Mouse (Mus musculus): ENCODE data around the gene Cebpz.

Cebpz gene

DNA sequence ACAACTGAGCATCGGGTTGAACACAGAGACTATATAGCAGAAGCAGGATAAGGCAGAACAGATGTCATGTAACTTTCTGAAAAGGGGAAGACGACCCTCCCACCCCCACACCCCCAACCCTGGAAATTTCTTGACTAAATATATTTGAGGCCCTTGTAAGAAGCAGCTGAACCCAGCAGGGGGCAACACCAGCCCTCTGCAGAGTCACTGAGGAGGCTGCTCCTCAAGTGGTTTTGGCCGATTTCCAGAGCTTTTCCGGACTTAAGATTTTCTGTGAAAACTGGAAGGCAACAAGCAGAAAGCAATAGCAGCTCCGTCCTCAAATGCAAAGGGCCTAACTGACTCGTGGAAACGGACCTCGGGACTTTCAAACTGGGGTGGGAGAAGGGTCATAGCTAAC lies 41.5 kb downstream of the Cebpz start:
- peak; percentile 74 to 82 for DNase-seq

DNA sequence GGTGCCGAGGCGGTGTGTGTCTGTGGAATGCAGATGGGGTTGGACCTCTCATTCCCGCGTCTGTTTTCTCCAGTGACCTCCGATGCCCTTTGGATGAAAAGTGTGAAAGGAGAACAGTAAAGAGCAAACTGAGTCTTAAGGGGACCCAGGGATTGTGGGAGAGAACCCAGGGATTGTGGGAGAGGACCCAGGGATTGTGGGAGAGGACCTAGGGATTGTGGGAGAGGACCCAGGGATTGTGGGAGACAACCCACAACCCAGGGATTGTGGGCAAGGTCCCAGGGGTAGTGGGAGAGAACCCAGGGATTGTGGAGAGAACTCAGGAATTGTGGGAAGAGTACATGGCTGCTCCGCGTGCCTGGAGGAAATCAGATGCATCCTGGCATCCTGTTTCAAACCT lies 41.9 kb downstream of the Cebpz start:
- DNase-seq = no peak

DNA sequence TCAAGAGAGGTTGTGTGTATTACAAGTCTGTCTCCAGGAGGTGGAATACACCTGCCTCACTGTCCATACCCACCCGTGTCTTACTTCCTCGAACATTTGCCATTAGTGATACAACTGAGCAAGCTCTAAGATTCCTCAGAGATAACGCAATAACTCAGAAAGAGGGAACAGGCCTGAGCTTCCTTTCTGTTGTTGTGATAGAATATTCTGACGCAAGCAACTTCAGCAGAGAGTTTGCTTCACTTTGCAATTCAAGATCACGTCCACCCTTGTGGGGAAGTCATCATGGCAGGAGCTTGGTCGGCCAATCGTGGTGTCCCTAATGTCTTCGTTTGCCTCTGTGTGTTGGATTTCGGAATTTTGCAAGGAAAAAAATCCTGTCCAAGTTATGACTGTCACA lies 45.8 kb downstream of the Cebpz start:
- no peak for DNase-seq

DNA sequence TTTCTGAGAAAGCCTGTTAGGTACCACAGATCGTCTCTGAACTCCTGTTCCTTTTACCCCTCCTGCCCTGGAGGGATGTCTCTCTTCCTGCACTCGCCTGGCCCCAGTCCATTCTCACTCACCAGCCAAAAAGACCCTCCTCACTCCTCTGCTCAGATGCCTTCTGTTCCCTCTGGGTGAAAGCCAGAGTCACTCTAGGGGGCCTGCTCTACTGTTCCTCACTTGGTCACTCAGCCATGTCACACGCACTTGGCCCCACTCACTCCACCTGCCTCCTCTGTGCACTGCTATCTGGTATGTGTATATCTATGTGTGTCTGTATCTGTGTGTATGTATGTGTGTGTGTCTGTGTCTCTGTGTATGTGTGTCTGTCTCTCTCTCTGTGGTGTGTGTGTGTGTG lies 47.7 kb downstream of the Cebpz start:
- DNase-seq = no peak

DNA sequence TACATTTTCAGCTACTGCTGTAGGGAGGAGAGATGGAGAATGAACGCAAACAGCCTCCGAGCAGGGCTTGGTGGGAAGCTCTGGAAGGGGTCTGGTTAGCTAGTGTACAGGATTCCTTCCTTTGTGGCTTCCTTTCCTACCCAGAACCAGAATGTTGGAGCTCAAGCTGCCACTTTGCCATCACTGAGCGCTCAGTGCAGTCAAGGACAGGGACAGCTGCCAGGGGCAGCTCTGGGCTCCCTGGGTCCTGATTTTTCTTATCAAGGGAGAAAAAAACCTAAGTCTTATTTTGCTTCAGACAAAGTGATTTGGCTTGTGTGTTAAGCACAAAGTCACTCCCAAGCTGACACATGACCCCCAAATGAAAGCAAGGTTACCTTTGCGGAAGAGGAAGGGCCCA lies 48.3 kb downstream of the Cebpz start:
- no peak for DNase-seq

DNA sequence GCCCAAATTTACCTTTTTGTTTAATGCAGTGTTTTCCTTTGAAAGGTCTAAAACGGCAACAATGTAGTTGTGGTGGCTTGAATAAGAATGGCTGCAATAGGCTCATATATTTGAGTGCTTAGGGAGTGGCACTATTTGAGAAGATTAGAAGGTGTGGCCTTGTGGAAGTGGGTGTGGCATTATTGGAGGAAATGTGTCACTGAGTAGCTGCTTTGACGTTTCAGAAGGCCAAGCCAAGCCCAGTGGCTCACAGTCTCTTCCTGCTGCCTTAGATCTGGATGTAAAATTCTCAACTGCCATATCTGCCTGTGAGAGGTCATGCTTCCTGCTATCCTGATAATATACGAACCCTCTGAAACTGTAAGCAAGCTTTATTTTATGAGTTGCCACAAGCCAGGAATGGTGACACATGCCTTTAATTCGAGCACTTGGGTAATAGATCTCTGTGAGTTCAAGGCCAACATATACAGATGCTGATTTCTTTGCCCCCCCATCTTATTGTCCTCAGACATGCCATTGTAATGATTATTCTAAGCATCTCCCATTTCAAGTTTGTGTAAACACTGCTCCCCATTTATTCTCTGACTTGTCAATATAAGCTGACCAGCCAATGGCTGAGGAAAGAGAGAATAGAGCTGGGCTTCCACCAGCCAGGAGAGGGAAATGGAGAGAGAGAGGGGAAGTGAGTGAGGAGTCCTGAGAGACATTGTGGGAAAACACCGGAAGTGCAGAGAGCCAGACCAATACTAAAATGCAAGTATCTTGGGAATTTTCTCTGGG lies 51.4 kb downstream of the Cebpz start:
- DNase-seq = no peak

DNA sequence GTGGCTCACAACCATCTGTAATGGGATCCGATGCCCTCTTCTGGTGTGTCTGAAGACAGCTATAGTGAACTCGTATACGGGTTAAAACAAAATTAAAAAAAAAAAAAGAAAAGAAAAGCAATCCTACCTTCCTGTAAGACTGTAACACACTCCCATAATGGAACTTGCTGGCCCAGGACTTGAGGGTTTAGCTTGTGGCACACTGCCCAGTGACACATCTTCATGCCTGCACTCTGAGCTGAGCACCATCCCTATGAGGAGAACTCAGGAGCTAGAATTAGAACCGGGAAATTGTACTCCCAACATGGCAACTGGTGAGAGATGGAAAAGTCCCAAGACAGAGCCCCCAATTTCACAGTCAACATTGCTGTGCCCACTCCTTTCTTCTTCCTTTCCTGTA lies 53.6 kb downstream of the Cebpz start:
- no peak for DNase-seq

DNA sequence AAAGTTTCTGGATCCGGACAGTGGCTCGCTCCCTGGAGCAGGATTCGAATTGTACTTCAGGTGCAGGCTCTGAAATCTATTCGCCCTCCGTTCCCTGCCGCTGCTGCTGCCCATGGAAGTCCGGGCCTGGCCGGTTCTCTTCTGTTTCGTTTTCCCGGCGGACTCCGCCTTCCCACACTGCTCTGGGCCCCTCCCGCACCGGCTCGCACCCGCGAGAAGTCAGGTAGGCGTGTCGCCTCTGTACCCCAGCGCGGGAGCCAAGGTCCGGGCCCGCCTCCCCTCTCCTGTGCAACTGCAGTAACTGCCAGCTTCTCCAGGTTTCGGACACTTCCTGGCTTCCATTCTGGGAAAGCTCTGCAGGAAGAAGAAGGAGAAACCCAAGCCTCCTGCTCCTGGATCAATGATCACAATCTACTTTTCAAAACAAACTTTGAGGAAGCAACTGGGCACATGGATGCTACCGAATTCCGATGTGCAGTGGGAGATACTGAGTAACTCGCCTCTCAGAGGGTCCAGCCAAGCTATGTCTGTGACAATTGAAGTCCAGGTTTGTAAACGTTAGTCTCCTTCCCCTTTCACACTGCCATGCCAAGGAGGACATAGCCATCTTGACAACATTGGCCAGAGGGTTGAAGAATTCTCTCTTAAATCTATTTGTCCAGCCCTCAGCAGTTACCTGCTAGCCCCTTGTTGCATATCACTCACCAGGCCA lies 54.3 kb downstream of the Cebpz start, which contains the start of gene Eif2ak2:
Gene Eif2ak2 (minus strand): TSS at position 173 of the 712 bp plus-strand sequence.
- DNase-seq = peak; percentile 88 to 95

DNA sequence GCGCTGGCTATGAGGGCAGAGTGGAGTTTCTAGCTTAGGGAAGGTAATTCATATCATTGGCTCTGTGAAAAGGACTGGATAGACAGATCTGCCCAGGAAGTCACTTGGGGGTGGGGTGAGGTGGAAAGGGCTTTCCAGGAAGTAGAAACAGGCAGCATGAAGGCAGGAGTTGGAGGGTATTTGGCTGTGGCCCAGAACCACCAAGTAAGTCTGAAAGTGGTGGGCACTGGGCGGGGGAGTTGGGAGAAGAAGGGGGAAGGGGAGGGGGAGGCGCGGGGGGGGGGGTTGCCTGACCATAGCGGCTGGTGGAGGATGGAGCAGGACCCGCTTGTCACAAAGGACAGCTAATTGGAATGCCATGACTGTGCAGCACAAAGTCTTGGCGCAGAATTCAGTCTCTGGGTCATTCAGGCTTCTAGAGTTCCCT lies 55.0 kb downstream of the Cebpz start:
- DNase-seq = peak; percentile 38 to 59

DNA sequence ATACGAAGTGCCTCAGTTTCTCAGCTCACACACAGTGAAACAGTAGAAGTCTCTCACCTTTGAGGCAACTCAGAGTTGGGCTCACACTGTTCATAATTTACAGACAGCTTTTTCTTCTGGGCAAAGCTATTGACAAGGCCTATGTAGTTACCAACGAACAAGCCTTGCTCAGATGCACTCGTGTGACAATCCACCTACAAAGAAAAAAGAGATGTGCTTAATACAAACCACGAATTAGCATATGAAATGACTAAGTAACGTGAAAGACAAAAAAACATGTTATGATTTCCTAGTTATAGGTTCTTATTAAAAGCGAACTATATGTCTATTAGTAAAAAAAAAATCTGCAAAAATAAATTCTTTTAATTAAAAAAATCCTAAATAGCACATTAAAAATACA lies 63.0 kb downstream of the Cebpz start:
- DNase-seq = no peak

Data from kidney, postnatal 4 days (tissue).